Mouse (Mus musculus) central nervous system, embryonic 11.5 days (tissue): ENCODE data around the gene Slc23a4. TPM values are rescaled to one million over a fixed set of nuclear protein-coding genes. Genes with fewer than 3 reads are reported as not detected.

Experiments used
- polyA plus RNA-seq: library from polyadenylated mRNA; depleted of rRNA; stranded (reverse); fragments of >200 nt; gene quantifications from 2 replicates; pipeline ENCODE4 v1.2.3, GENCODE M21; 2012; rRNA removed

Slc23a4 gene
- polyA plus RNA-seq, result 1.4 and 1.5 TPM in 2 replicates

GRCm38 (mm10) chr6:34988081-34988761 is at the start of gene Slc23a4:
TSS of gene Slc23a4 (minus strand) at chr6:34988404.

GRCm38 (mm10) chr6:34919956-34920355 is 68.2 kb downstream of the Slc23a4 start, which contains the start of gene Stra8:
TSS of gene Stra8 (plus strand) at chr6:34920163.

GRCm38 (mm10) chr6:34910371-34911219 is 77.6 kb downstream of the Slc23a4 start, which contains the start of gene Wdr91:
TSS of gene Wdr91 (minus strand) at chr6:34910876.

Other genes starting within 250 kb of the Slc23a4 start
- gene Agbl3, start 208.0 kb downstream of the Slc23a4 start, polyA plus RNA-seq, result 5.8 and 8.8 TPM in 2 replicates
- gene Tmem140, start 125.3 kb downstream of the Slc23a4 start, polyA plus RNA-seq, result 0.23 and 0.77 TPM in 2 replicates
- gene Cyren, start 110.3 kb downstream of the Slc23a4 start, polyA plus RNA-seq, result 21.1 and 21.4 TPM in 2 replicates
- 21.7 and 23.7 TPM in 2 replicates for gene Wdr91, start 77.5 kb downstream of the Slc23a4 start, polyA plus RNA-seq
- not detected in 2 replicates for gene Stra8, start 68.2 kb downstream of the Slc23a4 start, polyA plus RNA-seq
- 13.2 and 23.6 TPM in 2 replicates for gene Cnot4, start 145.3 kb upstream of the Slc23a4 start, polyA plus RNA-seq
- 55.5 and 64.1 TPM in 2 replicates for gene Nup205, start 189.0 kb upstream of the Slc23a4 start, polyA plus RNA-seq